Mouse (Mus musculus) frontal cortex, postnatal 25 days (tissue): ENCODE measurements around the gene Angel2.

Source experiments
- DNase-seq, 2 experiments: peaks; one replicate each; pipeline ENCODE4 v3.0.0; 2022; ENCODE audit warnings: low spot score in 2 of 2

Gene Angel2

GRCm38 (mm10) chr1:190929010-190929695 lies 4.2 kb downstream of the Angel2 start:
- peak in 1 of 2 experiments; percentile 35 for DNase-seq

- DNase-seq: no peak
These were observed 5.3 kb downstream of the Angel2 start for GRCm38 (mm10) chr1:190930181-190930580.

- no peak for DNase-seq
These were observed 14.9 kb downstream of the Angel2 start for GRCm38 (mm10) chr1:190939803-190940202.

GRCm38 (mm10) chr1:190944109-190944760 lies 19.3 kb downstream of the Angel2 start:
- peak; percentile 57 to 71 for DNase-seq

GRCm38 (mm10) chr1:190947986-190948385 lies 23.1 kb downstream of the Angel2 start:
- DNase-seq: no peak

- no peak for DNase-seq
These were observed 23.5 kb downstream of the Angel2 start for GRCm38 (mm10) chr1:190948439-190948838.

- DNase-seq: no peak
These were observed 23.9 kb downstream of the Angel2 start for GRCm38 (mm10) chr1:190948846-190949245.

GRCm38 (mm10) chr1:190951014-190951413 lies 26.1 kb downstream of the Angel2 start:
- no peak for DNase-seq

GRCm38 (mm10) chr1:190953009-190953408 lies 28.1 kb downstream of the Angel2 start:
- no peak for DNase-seq

- no peak for DNase-seq
These were observed 33.9 kb downstream of the Angel2 start for GRCm38 (mm10) chr1:190958821-190959220.

GRCm38 (mm10) chr1:190962760-190963159 lies 37.8 kb downstream of the Angel2 start:
- DNase-seq: no peak

GRCm38 (mm10) chr1:190964992-190965780 lies 40.3 kb downstream of the Angel2 start:
- DNase-seq: no peak

- DNase-seq: no peak
These were observed 43.1 kb downstream of the Angel2 start for GRCm38 (mm10) chr1:190968010-190968409.

- DNase-seq: no peak
These were observed 47.0 kb downstream of the Angel2 start for GRCm38 (mm10) chr1:190971708-190972610.

GRCm38 (mm10) chr1:190972612-190973192 lies 47.8 kb downstream of the Angel2 start:
- no peak for DNase-seq

- DNase-seq: no peak
These were observed 49.3 kb downstream of the Angel2 start for GRCm38 (mm10) chr1:190974191-190974590.

GRCm38 (mm10) chr1:190974833-190975232 lies 49.9 kb downstream of the Angel2 start:
- no peak for DNase-seq

GRCm38 (mm10) chr1:190976887-190977573 lies 52.1 kb downstream of the Angel2 start:
- DNase-seq: no peak

GRCm38 (mm10) chr1:190978001-190978400 lies 53.1 kb downstream of the Angel2 start:
- no peak for DNase-seq

- DNase-seq: no peak
These were observed 53.7 kb downstream of the Angel2 start for GRCm38 (mm10) chr1:190978511-190979073.
